Mouse (Mus musculus): ENCODE measurements around the gene Rapgef4.

- TF ChIP-seq CTCF (IDR thresholded peaks at IDR 0.05; ENCODE audit: insufficient read depth, low read length) (no peak), POLR2A (IDR thresholded peaks at IDR 0.05; ENCODE audit: borderline replicate concordance, extremely low read depth, low read depth, low read length) (no peak)
These were observed 61.1 kb downstream of the Rapgef4 start for GRCm38 (mm10) chr2:72042093-72042492.
